Mouse (Mus musculus): ENCODE measurements around the gene Pde4dip. TPM values are rescaled to one million over a fixed set of nuclear protein-coding genes. Genes with fewer than 3 reads are reported as not detected.

Gene Pde4dip
- polyA plus RNA-seq, 1 experiment from 2014 or later = 99.4 TPM

- Histone ChIP-seq H3K4me3 (ENCODE audit: control insufficient read depth in 1 of 2, insufficient read depth in 1 of 2, low read depth in 1 of 2, low read length in 2 of 2) (no peak overlapping the region), H3K27me3 (ENCODE audit: control insufficient read depth, insufficient read depth, low read length) (no peaks in the 10 kb centered on the region), H3K4me1 (ENCODE audit: control insufficient read depth in 2 of 2, insufficient read depth in 2 of 2, low read length in 2 of 2) (peaks cover 3 to 10% of the 10 kb centered on the region in 2 experiments; a peak in 1 of 4 replicates), H3K36me3 (ENCODE audit: control insufficient read depth, insufficient read depth, low read length) (peaks cover 74% of the 10 kb centered on the region), H3K9me3 (ENCODE audit: control insufficient read depth, low read length) (no peaks in the 10 kb centered on the region), H3K9ac (ENCODE audit: low read length) (no peak overlapping the region), H3K4me2 (ENCODE audit: low read length) (no peak overlapping the region), H3K27ac (replicated peaks in 1 of 2; ENCODE audit: control insufficient read depth in 1 of 2, insufficient read depth in 1 of 2, low read depth in 2 of 2, low read length in 2 of 2) (no peak overlapping the region)
- ATAC-seq (ENCODE audit: insufficient number of reproducible peaks, insufficient read depth, low FRiP score, low read depth) = no peak
- WGBS = 87% methylated on average over 10 of the region's 10 CpGs
Observed at GRCm38 (mm10) chr3:97757501-97757900, 131.0 kb downstream of the Pde4dip start.

- Histone ChIP-seq H3K27me3 (ENCODE audit: control insufficient read depth, insufficient read depth, low read length) (no peaks in the 10 kb centered on the region), H3K4me3 (ENCODE audit: control insufficient read depth in 1 of 2, insufficient read depth in 1 of 2, low read depth in 1 of 2, low read length in 2 of 2) (no peak overlapping the region), H3K9ac (ENCODE audit: low read length) (no peak overlapping the region), H3K4me1 (ENCODE audit: control insufficient read depth in 2 of 2, insufficient read depth in 2 of 2, low read length in 2 of 2) (no peaks in the 10 kb centered on the region), H3K9me3 (ENCODE audit: control insufficient read depth, low read length) (no peaks in the 10 kb centered on the region), H3K4me2 (ENCODE audit: low read length) (no peak overlapping the region), H3K36me3 (ENCODE audit: control insufficient read depth, insufficient read depth, low read length) (peaks cover 75% of the 10 kb centered on the region), H3K27ac (replicated peaks in 1 of 2; ENCODE audit: control insufficient read depth in 1 of 2, insufficient read depth in 1 of 2, low read depth in 2 of 2, low read length in 2 of 2) (no peak overlapping the region)
- ATAC-seq (ENCODE audit: insufficient number of reproducible peaks, insufficient read depth, low FRiP score, low read depth) = no peak
- 87% methylated on average over 20 of the region's 20 CpGs for WGBS
Observed at GRCm38 (mm10) chr3:97756283-97757074, 132.0 kb downstream of the Pde4dip start.

- Histone ChIP-seq H3K4me3 (ENCODE audit: control insufficient read depth in 1 of 2, insufficient read depth in 1 of 2, low read depth in 1 of 2, low read length in 2 of 2) (no peak overlapping the region), H3K36me3 (ENCODE audit: control insufficient read depth, insufficient read depth, low read length) (peaks cover 85% of the 10 kb centered on the region), H3K27ac (replicated peaks in 1 of 2; ENCODE audit: control insufficient read depth in 1 of 2, insufficient read depth in 1 of 2, low read depth in 2 of 2, low read length in 2 of 2) (no peak overlapping the region), H3K4me1 (ENCODE audit: control insufficient read depth in 2 of 2, insufficient read depth in 2 of 2, low read length in 2 of 2) (no peaks in the 10 kb centered on the region), H3K4me2 (ENCODE audit: low read length) (no peak overlapping the region), H3K9me3 (ENCODE audit: control insufficient read depth, low read length) (no peaks in the 10 kb centered on the region), H3K27me3 (ENCODE audit: control insufficient read depth, insufficient read depth, low read length) (no peaks in the 10 kb centered on the region), H3K9ac (ENCODE audit: low read length) (no peak overlapping the region)
- no peak for ATAC-seq (ENCODE audit: insufficient number of reproducible peaks, insufficient read depth, low FRiP score, low read depth)
- 91% methylated on average over 14 of the region's 14 CpGs for WGBS
Observed at GRCm38 (mm10) chr3:97755411-97755810, 133.1 kb downstream of the Pde4dip start.

GRCm38 (mm10) chr3:97752901-97753300, 135.6 kb downstream of the Pde4dip start:
- no peak overlapping the region for H3K4me2 ChIP-seq (ENCODE audit: low read length)
- H3K9ac ChIP-seq (ENCODE audit: low read length) = no peak overlapping the region
- no peak for ATAC-seq (ENCODE audit: insufficient number of reproducible peaks, insufficient read depth, low FRiP score, low read depth)
- 80% methylated on average over 3 of the region's 3 CpGs for WGBS
- no peaks in the 10 kb centered on the region for H3K9me3 ChIP-seq (ENCODE audit: control insufficient read depth, low read length)
- H3K27me3 ChIP-seq (ENCODE audit: control insufficient read depth, insufficient read depth, low read length) = no peaks in the 10 kb centered on the region
- no peak overlapping the region for H3K4me3 ChIP-seq (ENCODE audit: control insufficient read depth in 1 of 2, insufficient read depth in 1 of 2, low read depth in 1 of 2, low read length in 2 of 2)
- no peaks in the 10 kb centered on the region for H3K4me1 ChIP-seq (ENCODE audit: control insufficient read depth in 2 of 2, insufficient read depth in 2 of 2, low read length in 2 of 2)
- peaks cover 100% of the 10 kb centered on the region for H3K36me3 ChIP-seq (ENCODE audit: control insufficient read depth, insufficient read depth, low read length)
- no peak overlapping the region for H3K27ac ChIP-seq (replicated peaks in 1 of 2; ENCODE audit: control insufficient read depth in 1 of 2, insufficient read depth in 1 of 2, low read depth in 2 of 2, low read length in 2 of 2)

GRCm38 (mm10) chr3:97751566-97751965, 136.9 kb downstream of the Pde4dip start:
- Histone ChIP-seq H3K4me3 (ENCODE audit: control insufficient read depth in 1 of 2, insufficient read depth in 1 of 2, low read depth in 1 of 2, low read length in 2 of 2) (no peak overlapping the region), H3K36me3 (ENCODE audit: control insufficient read depth, insufficient read depth, low read length) (peaks cover 100% of the 10 kb centered on the region), H3K4me1 (ENCODE audit: control insufficient read depth in 2 of 2, insufficient read depth in 2 of 2, low read length in 2 of 2) (no peaks in the 10 kb centered on the region), H3K27me3 (ENCODE audit: control insufficient read depth, insufficient read depth, low read length) (no peaks in the 10 kb centered on the region), H3K9ac (ENCODE audit: low read length) (no peak overlapping the region), H3K9me3 (ENCODE audit: control insufficient read depth, low read length) (no peaks in the 10 kb centered on the region), H3K4me2 (ENCODE audit: low read length) (no peak overlapping the region), H3K27ac (replicated peaks in 1 of 2; ENCODE audit: control insufficient read depth in 1 of 2, insufficient read depth in 1 of 2, low read depth in 2 of 2, low read length in 2 of 2) (no peak overlapping the region)
- 93% methylated on average over 21 of the region's 21 CpGs for WGBS
- no peak for ATAC-seq (ENCODE audit: insufficient number of reproducible peaks, insufficient read depth, low FRiP score, low read depth)

GRCm38 (mm10) chr3:97748789-97749188, 139.7 kb downstream of the Pde4dip start:
- Histone ChIP-seq H3K9ac (ENCODE audit: low read length) (no peak overlapping the region), H3K36me3 (ENCODE audit: control insufficient read depth, insufficient read depth, low read length) (peaks cover 100% of the 10 kb centered on the region), H3K27ac (replicated peaks in 1 of 2; ENCODE audit: control insufficient read depth in 1 of 2, insufficient read depth in 1 of 2, low read depth in 2 of 2, low read length in 2 of 2) (no peak overlapping the region), H3K4me2 (ENCODE audit: low read length) (no peak overlapping the region), H3K4me1 (ENCODE audit: control insufficient read depth in 2 of 2, insufficient read depth in 2 of 2, low read length in 2 of 2) (no peaks in the 10 kb centered on the region), H3K4me3 (ENCODE audit: control insufficient read depth in 1 of 2, insufficient read depth in 1 of 2, low read depth in 1 of 2, low read length in 2 of 2) (no peak overlapping the region), H3K27me3 (ENCODE audit: control insufficient read depth, insufficient read depth, low read length) (no peaks in the 10 kb centered on the region), H3K9me3 (ENCODE audit: control insufficient read depth, low read length) (no peaks in the 10 kb centered on the region)
- no peak for ATAC-seq (ENCODE audit: insufficient number of reproducible peaks, insufficient read depth, low FRiP score, low read depth)
- 71% methylated on average over 10 of the region's 10 CpGs for WGBS

- H3K4me1 ChIP-seq (ENCODE audit: control insufficient read depth in 2 of 2, insufficient read depth in 2 of 2, low read length in 2 of 2) = no peaks in the 10 kb centered on the region
- no peak overlapping the region for H3K9ac ChIP-seq (ENCODE audit: low read length)
- 91% methylated on average over 8 of the region's 8 CpGs for WGBS
- peaks cover 97% of the 10 kb centered on the region for H3K36me3 ChIP-seq (ENCODE audit: control insufficient read depth, insufficient read depth, low read length)
- H3K27me3 ChIP-seq (ENCODE audit: control insufficient read depth, insufficient read depth, low read length) = no peaks in the 10 kb centered on the region
- no peak overlapping the region for H3K4me3 ChIP-seq (ENCODE audit: control insufficient read depth in 1 of 2, insufficient read depth in 1 of 2, low read depth in 1 of 2, low read length in 2 of 2)
- H3K27ac ChIP-seq (replicated peaks in 1 of 2; ENCODE audit: control insufficient read depth in 1 of 2, insufficient read depth in 1 of 2, low read depth in 2 of 2, low read length in 2 of 2) = no peak overlapping the region
- no peak overlapping the region for H3K4me2 ChIP-seq (ENCODE audit: low read length)
- no peak for ATAC-seq (ENCODE audit: insufficient number of reproducible peaks, insufficient read depth, low FRiP score, low read depth)
- no peaks in the 10 kb centered on the region for H3K9me3 ChIP-seq (ENCODE audit: control insufficient read depth, low read length)
Observed at GRCm38 (mm10) chr3:97742841-97743240, 145.7 kb downstream of the Pde4dip start.

GRCm38 (mm10) chr3:97735575-97735974, 152.9 kb downstream of the Pde4dip start:
- Histone ChIP-seq H3K4me3 (ENCODE audit: control insufficient read depth in 1 of 2, insufficient read depth in 1 of 2, low read depth in 1 of 2, low read length in 2 of 2) (no peak overlapping the region), H3K27ac (replicated peaks in 1 of 2; ENCODE audit: control insufficient read depth in 1 of 2, insufficient read depth in 1 of 2, low read depth in 2 of 2, low read length in 2 of 2) (no peak overlapping the region), H3K9ac (ENCODE audit: low read length) (no peak overlapping the region), H3K9me3 (ENCODE audit: control insufficient read depth, low read length) (no peaks in the 10 kb centered on the region), H3K4me2 (ENCODE audit: low read length) (no peak overlapping the region), H3K27me3 (ENCODE audit: control insufficient read depth, insufficient read depth, low read length) (no peaks in the 10 kb centered on the region), H3K4me1 (ENCODE audit: control insufficient read depth in 2 of 2, insufficient read depth in 2 of 2, low read length in 2 of 2) (no peaks in the 10 kb centered on the region), H3K36me3 (ENCODE audit: control insufficient read depth, insufficient read depth, low read length) (peaks cover 92% of the 10 kb centered on the region)
- 86% methylated on average over 5 of the region's 5 CpGs for WGBS
- no peak for ATAC-seq (ENCODE audit: insufficient number of reproducible peaks, insufficient read depth, low FRiP score, low read depth)
